Mouse (Mus musculus): ENCODE measurements at regions not wholly inside any gene's neighbourhood (a gene's known extent, or its start where the extent isn't known, plus 50 kb on each side); places are given as distances from the start of the nearest gene placed in this dataset.

DNA sequence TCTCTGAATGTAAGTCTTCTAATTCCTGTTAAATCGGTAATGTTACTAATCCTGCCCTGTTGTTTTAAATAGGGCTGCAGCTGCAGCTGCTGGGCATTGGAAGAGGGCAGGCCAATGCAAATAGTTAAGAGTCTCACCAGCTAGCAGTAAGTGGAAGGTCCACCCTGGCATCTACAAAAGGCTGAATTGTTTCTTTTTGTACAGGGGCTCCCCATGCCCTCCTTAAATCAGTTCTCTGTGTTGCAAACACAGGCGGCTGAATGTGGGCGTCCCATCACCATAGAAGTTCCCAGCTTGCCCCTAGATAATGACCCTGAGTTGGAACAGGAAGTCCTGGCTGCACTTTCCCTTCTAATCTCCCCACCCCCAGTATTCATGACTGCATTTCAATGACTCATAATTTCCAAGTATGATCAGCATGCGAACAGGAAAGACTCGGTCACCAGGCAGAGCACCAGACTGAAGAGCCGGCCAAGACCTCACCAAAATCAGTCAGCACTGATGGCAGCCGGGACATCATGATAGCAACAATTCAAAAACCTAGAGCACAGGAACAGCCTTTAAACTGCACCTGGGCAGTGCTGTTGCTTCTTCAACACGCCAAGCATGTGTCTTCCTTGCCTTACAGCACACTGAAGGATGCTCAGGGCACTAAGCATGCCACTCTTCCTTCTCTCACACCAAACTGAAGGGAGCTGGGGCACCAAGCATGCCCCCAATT lies 123.6 kb upstream of the Tbl1xr1 start:
- TF ChIP-seq CTCF (IDR thresholded peaks at IDR 0.05; ENCODE audit: low read depth) (no peak), EP300 (optimal IDR thresholded peaks at IDR 0.05) (no peak)
